Mouse (Mus musculus) retina, adult 2 months (tissue): Measurements from ENCODE around the gene Hyal3.
"Not testable (repeated sequence)": the region's sequence is repeated elsewhere in the genome, so short reads cannot be mapped to it uniquely, and the experiment has no call there.

Experiments
- DNase-seq: peaks from one replicate; pipeline ENCODE4 v3.0.0-alpha.2; 2012; ENCODE audit warnings: low read depth, low spot score

The Hyal3 gene

DNA sequence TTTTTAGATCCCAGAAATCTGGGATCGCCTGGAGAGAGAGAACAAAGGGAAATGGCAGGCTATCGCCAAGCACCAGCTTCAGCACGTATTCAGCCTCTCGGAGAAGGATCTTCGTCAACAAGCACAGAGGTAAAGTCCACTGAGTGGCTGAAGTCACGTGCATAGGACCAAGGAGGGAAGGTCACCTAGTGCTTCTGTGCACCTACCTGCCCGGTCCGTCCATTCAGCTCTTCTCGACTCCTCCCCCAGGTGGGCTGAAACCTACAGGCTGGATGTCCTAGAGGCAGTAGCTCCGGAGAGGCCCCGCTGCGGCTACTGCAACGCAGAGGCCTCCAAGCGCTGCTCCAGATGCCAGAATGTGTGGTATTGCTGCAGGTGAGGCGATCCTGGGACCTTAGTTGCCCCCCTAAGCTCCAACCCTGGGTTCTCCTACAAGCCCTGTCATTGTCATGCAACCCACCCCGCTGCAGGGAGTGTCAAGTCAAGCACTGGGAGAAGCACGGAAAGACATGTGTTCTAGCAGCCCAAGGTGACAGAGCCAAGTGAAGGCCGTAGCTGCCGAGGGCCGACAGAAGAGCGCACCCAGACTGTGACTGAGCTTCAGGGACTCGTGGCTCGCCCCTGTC is 30.0 kb upstream of the Hyal3 start:
- DNase-seq, result no peak

GRCm38 (mm10) chr9:107551117-107551889 is 29.3 kb upstream of the Hyal3 start, which contains the start of gene Rassf1:
Gene Rassf1 (plus strand): TSS chr9:107551555.
- no peak for DNase-seq

DNA sequence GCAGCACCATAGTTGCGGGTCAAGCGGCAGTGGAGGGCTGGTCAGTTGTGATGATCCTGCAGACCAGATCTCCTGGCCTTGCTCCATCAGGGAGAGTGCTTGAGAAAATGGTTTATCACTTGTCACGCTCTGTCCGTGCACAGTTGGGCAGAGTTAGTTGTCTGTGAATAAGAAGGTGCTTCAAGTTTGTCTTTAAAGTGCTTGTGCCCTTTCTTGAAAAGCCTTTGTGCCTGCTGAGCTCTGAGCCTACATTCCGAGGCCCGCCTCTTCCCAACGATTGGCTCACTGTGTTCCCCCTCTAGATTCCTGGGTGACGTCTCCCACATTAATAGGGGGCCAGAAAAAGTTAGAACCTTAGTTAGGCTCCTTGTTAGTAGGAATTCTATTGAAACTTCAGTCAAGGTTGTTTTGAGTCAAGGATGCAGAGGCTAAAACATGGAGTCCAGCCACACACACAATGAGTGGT is 28.7 kb upstream of the Hyal3 start:
- DNase-seq, result no peak

- DNase-seq, result no peak
These were observed 27.8 kb upstream of the Hyal3 start for GRCm38 (mm10) chr9:107552690-107553393.

GRCm38 (mm10) chr9:107553541-107554318 is 26.9 kb upstream of the Hyal3 start:
- no peak for DNase-seq

DNA sequence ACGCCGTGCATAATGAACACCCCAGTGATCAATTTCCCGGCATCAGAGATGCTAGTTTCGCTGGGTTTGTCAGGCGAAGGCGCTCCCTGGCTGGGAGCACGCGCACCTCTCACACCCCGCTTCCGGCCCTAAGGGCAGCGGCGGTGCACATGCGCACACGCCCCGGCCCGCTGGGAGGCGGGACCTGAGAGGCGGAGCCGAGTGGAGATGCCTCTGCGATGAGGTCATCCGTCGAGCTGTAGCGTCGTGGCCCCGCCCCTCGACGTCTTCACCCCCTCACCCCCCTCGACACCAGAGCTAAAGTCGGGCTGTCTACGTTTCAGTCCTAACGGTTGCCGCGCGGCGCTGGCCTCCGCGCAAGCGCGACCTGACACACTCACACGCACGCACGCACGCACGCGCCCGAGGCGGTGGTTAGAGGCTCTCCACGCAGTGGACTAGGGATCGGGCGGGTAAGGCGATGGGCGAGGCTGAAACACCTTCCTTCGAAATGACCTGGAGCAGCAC is 26.2 kb upstream of the Hyal3 start:
- peak; percentile 96 for DNase-seq

DNA sequence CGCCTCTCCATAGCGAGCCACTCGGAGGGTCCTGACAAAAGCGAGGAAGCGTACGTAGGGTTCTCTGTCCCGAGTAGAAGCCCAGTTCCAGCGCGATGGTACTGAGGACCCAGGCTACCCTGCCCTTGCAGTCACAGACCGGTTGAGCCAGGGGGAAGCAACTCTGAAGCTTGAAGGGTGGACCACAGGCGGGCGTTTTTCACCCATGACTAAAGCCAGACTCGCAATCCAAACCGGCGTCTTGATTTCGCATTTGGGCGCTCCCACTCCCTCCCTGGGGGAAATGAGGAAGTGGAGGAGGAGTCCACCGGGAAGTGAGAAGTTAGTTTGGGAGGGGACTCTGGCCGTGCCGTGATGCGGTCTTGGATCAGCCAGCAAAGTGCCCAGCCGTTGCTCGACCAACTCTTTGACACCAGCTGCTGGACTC is 25.6 kb upstream of the Hyal3 start:
- DNase-seq, result no peak

- DNase-seq, result no peak
These were observed 24.9 kb upstream of the Hyal3 start for GRCm38 (mm10) chr9:107555701-107556100.

- no peak for DNase-seq
These were observed 24.3 kb upstream of the Hyal3 start for GRCm38 (mm10) chr9:107556346-107556745.

GRCm38 (mm10) chr9:107563029-107563581 is 17.5 kb upstream of the Hyal3 start, which contains the start of gene Tusc2:
Gene Tusc2 (plus strand): TSS chr9:107563255.
- peak; percentile 89 for DNase-seq

GRCm38 (mm10) chr9:107565556-107565955 is 15.1 kb upstream of the Hyal3 start:
- DNase-seq, result not testable (repeated sequence)

DNA sequence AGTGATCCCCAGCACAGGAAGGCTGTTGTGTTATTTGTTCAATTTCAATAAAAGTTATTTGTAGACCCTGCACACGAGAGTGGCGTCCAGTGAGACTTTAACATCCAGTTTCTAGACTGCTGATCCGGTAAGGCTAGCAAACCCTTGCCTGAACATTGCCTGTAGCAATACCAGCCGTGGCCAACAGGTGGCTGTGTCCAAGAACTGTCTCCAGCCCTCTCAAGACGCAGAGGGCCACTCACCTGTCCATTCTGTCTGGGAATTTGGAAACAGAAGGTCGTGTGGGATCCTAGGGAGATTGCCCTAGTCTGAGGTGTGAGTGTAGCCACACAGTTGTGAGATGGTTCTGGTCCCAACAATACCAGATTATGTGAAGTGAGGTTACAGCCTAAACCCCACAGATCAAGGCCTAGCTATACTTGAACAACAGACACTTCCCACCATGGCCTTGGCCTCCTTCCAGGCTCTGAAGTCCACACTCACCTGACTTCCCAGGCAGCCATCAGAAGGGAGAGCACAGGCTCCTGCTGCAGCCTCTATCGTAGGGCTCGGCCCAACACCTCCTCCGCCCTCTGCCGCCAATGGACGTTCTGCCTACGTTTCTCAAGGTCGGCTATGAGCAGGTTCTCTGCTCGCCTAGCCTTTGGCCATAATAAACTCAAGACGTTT is 14.4 kb upstream of the Hyal3 start:
- no peak for DNase-seq

DNA sequence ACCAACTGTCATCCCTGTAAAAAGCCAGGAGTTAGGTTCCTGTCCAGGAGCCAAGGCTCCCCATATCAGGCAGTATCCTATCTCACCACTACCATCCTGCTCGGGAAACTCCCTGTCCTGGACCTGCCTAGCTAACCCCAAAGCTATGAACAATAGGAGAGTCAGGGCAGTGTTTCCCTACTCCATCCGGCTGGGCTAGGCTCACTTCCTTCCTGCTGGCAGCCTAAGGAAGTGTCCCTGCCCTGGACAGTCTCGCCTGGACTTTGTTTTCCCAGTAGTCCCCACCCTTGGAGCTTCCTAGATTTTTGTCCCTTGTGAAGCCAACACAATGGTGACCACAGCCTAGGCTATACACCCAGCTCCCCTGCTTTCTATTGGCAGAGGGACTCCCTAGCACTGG is 13.8 kb upstream of the Hyal3 start:
- no peak for DNase-seq

GRCm38 (mm10) chr9:107567702-107568319 is 12.8 kb upstream of the Hyal3 start, which contains the start of gene Hyal2:
Gene Hyal2 (plus strand): TSS chr9:107567945.
- no peak for DNase-seq

GRCm38 (mm10) chr9:107568331-107569261 is 12.0 kb upstream of the Hyal3 start:
- DNase-seq, result peak; percentile 63

GRCm38 (mm10) chr9:107569270-107569669 is 11.3 kb upstream of the Hyal3 start:
- no peak for DNase-seq

GRCm38 (mm10) chr9:107570016-107570415 is 10.6 kb upstream of the Hyal3 start:
- DNase-seq, result no peak

DNA sequence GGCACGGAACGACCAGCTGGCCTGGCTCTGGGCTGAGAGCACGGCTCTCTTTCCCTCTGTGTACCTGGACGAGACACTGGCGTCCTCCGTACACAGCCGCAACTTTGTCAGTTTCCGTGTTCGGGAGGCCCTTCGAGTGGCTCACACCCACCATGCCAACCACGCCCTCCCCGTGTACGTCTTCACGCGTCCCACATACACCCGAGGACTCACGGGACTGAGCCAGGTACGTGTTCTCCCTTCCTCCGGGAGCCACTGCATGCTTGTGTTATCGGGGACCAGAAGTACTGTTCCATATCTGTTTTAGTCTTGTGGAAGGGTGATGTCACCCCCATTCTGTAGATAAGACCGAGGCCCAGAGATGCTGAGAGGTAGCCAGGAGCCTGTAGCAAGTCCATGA is 9.8 kb upstream of the Hyal3 start:
- no peak for DNase-seq
